Mouse (Mus musculus): ENCODE results near the gene Srf.
A peak's percentile ranks its signal among the peaks of the same experiment; 100 is the strongest.
"Not testable (repeated sequence)": the region's sequence is repeated elsewhere in the genome, so short reads cannot be mapped to it uniquely, and the experiment has no call there.

Gene Srf

GRCm38 (mm10) chr17:46555673-46556583 is at the start of gene Srf:
TSS of gene Srf (minus strand) at chr17:46556175.
- DNase-seq (ENCODE audit: low read depth, low spot score) = peak; percentile 86

GRCm38 (mm10) chr17:46605126-46605525 is 49.2 kb upstream of the Srf start:
- DNase-seq (ENCODE audit: low read depth, low spot score) = no peak

- DNase-seq (ENCODE audit: low read depth, low spot score) = no peak
Measured at GRCm38 (mm10) chr17:46603229-46603628, 47.3 kb upstream of the Srf start.

- no peak for DNase-seq (ENCODE audit: low read depth, low spot score)
Measured at GRCm38 (mm10) chr17:46602212-46602611, 46.2 kb upstream of the Srf start.

GRCm38 (mm10) chr17:46600569-46600968 is 44.6 kb upstream of the Srf start:
- DNase-seq (ENCODE audit: low read depth, low spot score) = no peak

- DNase-seq (ENCODE audit: low read depth, low spot score) = no peak
Measured at GRCm38 (mm10) chr17:46598963-46599362, 43.0 kb upstream of the Srf start.

GRCm38 (mm10) chr17:46597956-46598355 is 42.0 kb upstream of the Srf start:
- no peak for DNase-seq (ENCODE audit: low read depth, low spot score)

- no peak for DNase-seq (ENCODE audit: low read depth, low spot score)
Measured at GRCm38 (mm10) chr17:46595336-46595735, 39.4 kb upstream of the Srf start.

GRCm38 (mm10) chr17:46594606-46595005 is 38.6 kb upstream of the Srf start:
- DNase-seq (ENCODE audit: low read depth, low spot score) = no peak

- no peak for DNase-seq (ENCODE audit: low read depth, low spot score)
Measured at GRCm38 (mm10) chr17:46593124-46593523, 37.1 kb upstream of the Srf start.

GRCm38 (mm10) chr17:46591406-46591805 is 35.4 kb upstream of the Srf start:
- no peak for DNase-seq (ENCODE audit: low read depth, low spot score)

- no peak for DNase-seq (ENCODE audit: low read depth, low spot score)
Measured at GRCm38 (mm10) chr17:46590439-46590838, 34.5 kb upstream of the Srf start.

- no peak for DNase-seq (ENCODE audit: low read depth, low spot score)
Measured at GRCm38 (mm10) chr17:46589635-46590314, 33.8 kb upstream of the Srf start.

- DNase-seq (ENCODE audit: low read depth, low spot score) = no peak
Measured at GRCm38 (mm10) chr17:46588913-46589312, 32.9 kb upstream of the Srf start.

- DNase-seq (ENCODE audit: low read depth, low spot score) = no peak
Measured at GRCm38 (mm10) chr17:46588173-46588572, 32.2 kb upstream of the Srf start.

GRCm38 (mm10) chr17:46586327-46586726 is 30.4 kb upstream of the Srf start:
- no peak for DNase-seq (ENCODE audit: low read depth, low spot score)

GRCm38 (mm10) chr17:46578650-46579049 is 22.7 kb upstream of the Srf start:
- no peak for DNase-seq (ENCODE audit: low read depth, low spot score)

GRCm38 (mm10) chr17:46576070-46576469 is 20.1 kb upstream of the Srf start:
- no peak for DNase-seq (ENCODE audit: low read depth, low spot score)

GRCm38 (mm10) chr17:46574535-46574934 is 18.6 kb upstream of the Srf start:
- DNase-seq (ENCODE audit: low read depth, low spot score) = no peak

GRCm38 (mm10) chr17:46571005-46571404 is 15.0 kb upstream of the Srf start:
- DNase-seq (ENCODE audit: low read depth, low spot score) = no peak

- DNase-seq (ENCODE audit: low read depth, low spot score) = no peak
Measured at GRCm38 (mm10) chr17:46559146-46559545, 3.2 kb upstream of the Srf start.

GRCm38 (mm10) chr17:46558151-46558550 is 2.2 kb upstream of the Srf start:
- DNase-seq (ENCODE audit: low read depth, low spot score) = no peak

- DNase-seq (ENCODE audit: low read depth, low spot score) = not testable (repeated sequence)
Measured at GRCm38 (mm10) chr17:46557321-46557720, 1.3 kb upstream of the Srf start.
